Mouse (Mus musculus) adrenal gland, adult 8-10 months (tissue): ENCODE results near the gene Ahcyl2. TPM values are rescaled to one million over a fixed set of nuclear protein-coding genes. Genes with fewer than 3 reads are reported as not detected.

Experiments used
- DNase-seq: peaks from one replicate; pipeline ENCODE4 v3.0.0; 2022
- total RNA-seq, 4 experiments: library from RNA; stranded (reverse); gene quantifications; 2 replicates each; pipeline ENCODE4 v1.2.4; 2022

The Ahcyl2 gene
- total RNA-seq, 4 experiments from 2014 or later = 100 to 281 (median 173) TPM

DNA sequence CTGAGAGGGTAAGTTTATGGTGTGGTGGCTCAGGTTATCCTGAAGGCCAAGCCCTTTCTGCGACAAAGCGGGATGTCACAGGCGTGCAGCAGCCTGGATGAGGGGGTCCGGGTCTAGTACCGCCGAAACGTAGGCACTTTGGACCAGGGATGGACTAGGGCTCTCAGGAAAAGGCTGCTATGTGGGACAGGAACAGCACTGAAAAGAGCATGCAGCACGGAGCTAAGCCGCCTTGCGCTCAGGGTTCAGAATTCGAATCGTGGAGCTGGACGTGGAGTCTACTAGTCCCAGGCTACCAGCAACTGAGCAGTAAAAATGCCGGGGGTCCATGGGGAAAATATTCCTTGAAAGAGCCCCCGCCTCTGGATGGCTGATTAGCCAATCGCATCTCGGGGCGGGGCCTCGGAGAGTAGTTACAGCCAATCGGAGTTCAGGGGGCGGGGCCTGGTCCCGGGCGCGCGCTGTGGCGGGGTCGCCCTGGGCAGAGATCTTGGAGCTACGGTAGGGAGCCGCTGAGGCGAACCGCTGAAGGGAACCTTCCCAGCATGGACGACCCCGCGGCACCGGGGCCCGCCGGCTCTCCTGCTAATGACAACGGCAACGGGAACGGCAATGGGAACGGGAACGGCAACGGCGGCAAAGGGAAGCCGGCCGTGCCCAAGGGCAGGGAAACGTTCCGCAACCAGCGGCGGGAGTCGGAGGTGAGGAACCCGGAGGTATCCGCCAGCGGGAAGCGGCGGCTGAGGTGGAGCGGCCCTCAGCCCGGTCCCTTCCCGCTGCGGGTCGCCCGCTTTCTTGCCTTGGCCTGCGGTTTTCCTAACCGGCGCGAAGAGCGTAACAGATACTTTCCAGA lies 148.9 kb downstream of the Ahcyl2 start, which contains the start of gene Strip2:
Gene Strip2, plus strand, starts transcription at position 483 of the 853 bp plus-strand sequence.
- peak; percentile 83 for DNase-seq

GRCm38 (mm10) chr6:29917383-29917720 lies 149.5 kb downstream of the Ahcyl2 start:
- no peak for DNase-seq

GRCm38 (mm10) chr6:29917947-29918346 lies 150.1 kb downstream of the Ahcyl2 start:
- DNase-seq = no peak

GRCm38 (mm10) chr6:29923501-29923900 lies 155.7 kb downstream of the Ahcyl2 start:
- peak; percentile 58 for DNase-seq

DNA sequence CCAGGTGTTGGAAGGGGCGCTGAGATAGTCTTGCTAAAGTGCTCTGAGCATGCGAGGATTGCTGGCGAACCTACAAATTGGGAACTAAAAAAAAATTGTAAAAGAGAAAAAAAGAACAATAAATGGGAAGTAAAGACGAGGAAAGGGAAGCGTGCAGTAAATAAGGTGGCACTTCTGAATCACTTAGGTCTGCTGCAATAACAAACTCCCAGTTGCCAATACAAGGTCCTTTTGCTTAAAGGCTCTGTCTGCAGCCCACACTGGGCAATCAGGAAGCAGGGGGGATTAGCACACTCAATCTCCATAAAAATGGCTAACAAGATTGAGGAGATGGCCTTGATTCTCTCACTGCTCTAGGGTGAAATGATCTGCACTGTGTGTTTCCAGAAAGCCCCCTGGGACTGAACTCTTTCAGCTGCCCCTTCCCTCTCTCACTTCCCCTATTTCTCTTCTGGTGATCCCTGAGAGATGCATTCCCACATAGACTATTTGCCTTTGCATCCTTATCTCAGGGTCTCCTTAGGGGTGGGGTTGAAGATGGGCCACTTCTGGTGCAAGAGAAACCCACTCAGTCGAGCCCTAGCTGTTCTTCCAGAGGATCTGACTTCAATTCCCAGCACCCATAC lies 157.9 kb downstream of the Ahcyl2 start:
- no peak for DNase-seq

- DNase-seq = no peak
These were observed 162.3 kb downstream of the Ahcyl2 start for GRCm38 (mm10) chr6:29930087-29930486.

- DNase-seq = no peak
These were observed 162.9 kb downstream of the Ahcyl2 start for GRCm38 (mm10) chr6:29930665-29931064.

- no peak for DNase-seq
These were observed 163.4 kb downstream of the Ahcyl2 start for GRCm38 (mm10) chr6:29931181-29931580.

DNA sequence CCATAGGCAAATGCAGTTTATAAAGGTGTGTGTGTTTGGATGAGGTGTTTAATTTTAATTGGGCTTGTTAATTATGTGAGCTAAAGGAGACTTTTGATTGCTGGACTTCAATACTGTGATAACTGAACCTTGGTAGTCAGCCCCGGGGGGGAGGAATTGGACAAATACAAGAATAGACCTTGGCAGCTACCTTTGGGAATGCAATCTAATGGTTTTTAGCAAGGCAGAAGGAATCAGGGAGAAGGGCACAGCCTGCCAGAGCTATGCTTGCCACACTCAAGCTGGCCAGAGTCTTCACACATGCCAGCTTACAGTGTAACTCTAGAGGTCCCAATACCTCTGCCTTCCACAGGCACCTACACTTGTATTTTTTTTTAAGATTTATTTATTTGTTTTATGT lies 167.9 kb downstream of the Ahcyl2 start:
- DNase-seq = no peak

- no peak for DNase-seq
These were observed 172.6 kb downstream of the Ahcyl2 start for GRCm38 (mm10) chr6:29940428-29940827.

DNA sequence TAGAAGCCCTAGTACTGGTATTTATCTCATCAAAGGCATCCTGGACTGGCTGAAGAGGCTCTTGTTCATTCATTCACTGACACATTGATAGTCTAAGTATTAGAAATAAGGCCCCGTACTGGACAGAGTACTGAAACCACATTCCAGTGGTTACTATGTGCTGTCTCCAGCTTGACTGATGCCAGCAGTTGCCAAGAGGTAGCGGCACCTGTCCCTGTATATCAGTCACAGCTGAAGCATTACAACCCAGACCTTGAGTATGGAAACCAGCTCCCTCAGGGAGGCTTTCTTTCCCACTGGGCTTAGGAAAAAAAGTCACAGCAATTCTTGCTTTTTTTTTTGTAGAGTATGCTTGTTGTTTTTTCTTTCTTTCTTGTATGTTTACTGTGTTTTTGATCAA lies 173.2 kb downstream of the Ahcyl2 start:
- DNase-seq = no peak

DNA sequence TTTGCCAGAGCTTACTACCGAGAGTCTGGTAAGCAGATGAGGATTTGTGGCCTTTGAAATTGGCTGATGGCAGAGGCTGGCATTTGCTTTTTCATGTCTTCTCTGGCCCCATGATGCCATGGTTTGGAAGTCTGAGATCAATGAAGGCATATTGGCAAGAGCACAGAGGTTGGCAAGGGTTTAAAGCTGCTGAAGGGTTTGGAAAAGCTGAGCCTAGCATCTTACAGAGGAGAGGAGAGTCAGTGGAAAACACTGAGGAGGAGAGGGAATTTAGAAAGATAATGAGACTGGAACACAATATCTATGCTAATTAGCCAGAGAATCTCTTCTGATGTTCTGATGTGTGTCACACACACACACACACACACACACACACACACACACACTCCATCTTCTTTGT lies 176.7 kb downstream of the Ahcyl2 start:
- no peak for DNase-seq

DNA sequence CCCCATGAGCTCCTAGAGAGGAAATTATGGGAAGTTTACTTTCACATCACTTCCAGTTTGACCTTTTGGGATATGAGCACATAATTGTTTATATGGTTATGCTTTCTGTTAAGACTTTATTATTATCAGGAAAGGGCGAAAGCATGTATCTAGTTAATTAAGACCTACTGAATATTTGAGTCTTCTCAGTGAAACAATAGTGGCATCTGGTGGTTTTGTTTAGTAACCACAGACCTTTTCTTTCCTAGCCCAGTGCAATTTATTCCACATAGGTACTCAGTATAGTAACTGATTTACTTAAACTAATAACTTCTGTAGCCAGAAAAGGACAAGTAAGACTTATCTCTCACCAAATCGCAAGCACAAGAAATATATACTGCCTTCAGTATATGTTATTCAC lies 178.8 kb downstream of the Ahcyl2 start:
- DNase-seq = no peak

GRCm38 (mm10) chr6:29947823-29948222 lies 180.0 kb downstream of the Ahcyl2 start:
- DNase-seq = no peak

- DNase-seq = peak; percentile 44
These were observed 188.9 kb downstream of the Ahcyl2 start for GRCm38 (mm10) chr6:29956749-29957148.

- DNase-seq = no peak
These were observed 190.9 kb downstream of the Ahcyl2 start for GRCm38 (mm10) chr6:29958669-29959068.

DNA sequence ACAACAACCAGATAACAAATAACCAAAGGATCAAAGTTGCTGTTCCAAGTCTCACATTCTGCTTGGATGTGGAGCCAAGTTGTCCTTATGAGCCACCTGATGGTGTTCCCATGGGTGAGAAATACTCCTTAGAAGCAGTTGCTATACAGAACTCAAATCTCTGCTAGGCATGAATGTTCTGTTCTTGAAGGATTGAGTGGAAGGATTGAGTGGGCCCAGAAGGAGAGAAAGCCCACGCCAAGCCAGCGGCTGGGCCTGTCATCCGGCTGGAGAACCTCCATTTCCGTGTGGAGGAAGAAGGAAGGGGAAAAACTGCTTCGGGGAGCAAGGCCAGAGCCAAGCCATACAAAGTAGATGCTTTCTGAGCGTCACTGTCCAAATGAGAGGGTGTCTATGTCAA lies 193.3 kb downstream of the Ahcyl2 start:
- no peak for DNase-seq

Other genes with a start within 250 kb of the Ahcyl2 start
- gene Irf5, start 241.4 kb upstream of the Ahcyl2 start, total RNA-seq = 1 to 10 TPM; 5.1 to 7.8 (median 7.7) TPM
- gene Tnpo3, start 158.1 kb upstream of the Ahcyl2 start, total RNA-seq = 10 to 100 TPM; 48.3 to 65.6 (median 61.3) TPM
- 1 to 10 TPM; 2.7 to 4.9 (median 3.8) TPM for gene Tspan33, start 73.8 kb upstream of the Ahcyl2 start, total RNA-seq
- 10 to 100 TPM; 43.4 to 55.3 (median 50.2) TPM for gene Smo, start 32.5 kb upstream of the Ahcyl2 start, total RNA-seq
- 1 to 10 TPM; 1.2 to 2.0 (median 1.7) TPM for gene Strip2, start 149.0 kb downstream of the Ahcyl2 start, total RNA-seq